Mouse (Mus musculus) heart, embryonic 16.5 days (tissue): ENCODE results near the gene Eif4ebp2. TPM values are rescaled to one million over a fixed set of nuclear protein-coding genes. Genes with fewer than 3 reads are reported as not detected.
A peak's percentile ranks its signal among the peaks of the same experiment; 100 is the strongest.

Experiments
- ATAC-seq: fragments of 200-750 bp; cut with Nextera tagmentation; replicated peaks from 2 replicates; pipeline ENCODE4 v1.8.0; 2017; ENCODE audit warnings: moderate number of reproducible peaks; ENCODE audit not compliant: insufficient read depth, low FRiP score; ENCODE audit errors: extremely low read depth
- H3K27ac ChIP-seq: fragments of 300-500 bp; sonication (generic); 2 replicates; pipeline ENCODE4 v1.5.1; 2014; ENCODE audit warnings: mild to moderate bottlenecking, low read length, control low read depth, moderate library complexity
- H3K27me3 ChIP-seq: fragments of 300-500 bp; sonication (generic); 2 replicates; pipeline ENCODE4 v1.6.1; 2014; ENCODE audit warnings: low read length, mixed read lengths; ENCODE audit not compliant: control insufficient read depth, insufficient read depth
- H3K36me3 ChIP-seq: fragments of 300-500 bp; sonication (generic); 2 replicates; pipeline ENCODE4 v1.6.1; 2014; ENCODE audit not compliant: control insufficient read depth, insufficient read depth
- H3K4me1 ChIP-seq: fragments of 300-500 bp; sonication (generic); 2 replicates; pipeline ENCODE4 v1.6.1; 2014; ENCODE audit warnings: low read length, mixed read lengths; ENCODE audit not compliant: control insufficient read depth, insufficient read depth
- H3K4me2 ChIP-seq: fragments of 300-500 bp; sonication (generic); 2 replicates; pipeline ENCODE4 v1.6.1; 2014; ENCODE audit warnings: low read depth, mild to moderate bottlenecking, control low read depth, low read length
- H3K4me3 ChIP-seq: fragments of 300-500 bp; sonication (generic); 2 replicates; pipeline ENCODE4 v1.5.1; 2014; ENCODE audit warnings: mild to moderate bottlenecking, control low read depth, low read length
- H3K9ac ChIP-seq: fragments of 300-500 bp; sonication (generic); 2 replicates; pipeline ENCODE4 v1.6.1; 2014; ENCODE audit warnings: low read length, control low read depth
- H3K9me3 ChIP-seq: fragments of 300-500 bp; sonication (generic); replicated peaks from 2 replicates; pipeline ENCODE4 v1.6.1; 2016; ENCODE audit warnings: low read length; ENCODE audit not compliant: control insufficient read depth
- WGBS: fragments of 180-500 bp; shearing (Covaris S2); extraction: QIAGEN DNeasy Blood & Tissue Kit; methylation state at CpG from one replicate; pipeline ENCODE4 v1.1.7; 2014; 5-methylcytosine and 5-hydroxymethylcytosine counted together
- polyA plus RNA-seq: library from polyadenylated mRNA; unstranded; fragments of >200 nt; fragmentation: Nextera tagmentation; extraction: Ambion mirVana; gene quantifications from 2 replicates; pipeline ENCODE4 v1.2.1, GENCODE M21; 2015

The Eif4ebp2 gene
- polyA plus RNA-seq, 1 experiment from 2014 or later, result 43.1 TPM

DNA sequence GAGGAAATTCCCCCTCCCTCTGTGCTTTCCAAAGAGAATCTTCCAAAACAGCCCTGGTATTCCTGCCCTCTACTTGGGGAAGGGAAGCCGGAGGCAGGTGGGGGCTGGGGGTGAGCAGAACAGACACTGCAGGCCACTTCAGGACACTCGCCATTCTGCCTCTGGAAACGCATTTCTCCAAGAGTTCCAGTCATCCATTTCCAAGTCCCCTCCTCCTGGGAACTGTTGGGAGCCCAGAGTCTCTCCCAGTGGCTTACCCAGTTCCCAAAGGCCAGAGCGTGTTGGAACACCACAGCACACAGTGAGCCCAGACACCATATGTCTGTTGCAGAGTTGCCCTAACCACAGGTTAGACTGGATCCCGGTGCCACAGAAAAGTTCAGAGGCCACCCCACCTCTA, 73.8 kb downstream of the Eif4ebp2 start:
- Histone ChIP-seq H3K27me3 (no peaks in the 10 kb centered on the region), H3K4me2 (no peak overlapping the region), H3K9ac (no peak overlapping the region), H3K36me3 (no peaks in the 10 kb centered on the region), H3K4me1 (peaks cover 78% of the 10 kb centered on the region), H3K27ac (peak overlapping the region; percentile 54; the same call in 1 of the 2 replicates), H3K9me3 (no peaks in the 10 kb centered on the region), H3K4me3 (no peak overlapping the region)
- ATAC-seq, result no peak
- WGBS, result 76% methylated on average over 5 of the region's 5 CpGs

Other genes with a start within 250 kb of the Eif4ebp2 start
- gene Adamts14, start 179.2 kb downstream of the Eif4ebp2 start, polyA plus RNA-seq, result 1.8 TPM in 2 replicates
- 0.13 TPM in 1 of 2 replicates, not detected in the other for gene Prf1, start 154.8 kb downstream of the Eif4ebp2 start, polyA plus RNA-seq
- 21.0 and 28.4 TPM in 2 replicates for gene Pald1, start 69.1 kb downstream of the Eif4ebp2 start, polyA plus RNA-seq
- 0.14 TPM in 1 of 2 replicates, not detected in the other for gene Nodal, start 34.7 kb downstream of the Eif4ebp2 start, polyA plus RNA-seq
- gene Lrrc20, start 23.1 kb upstream of the Eif4ebp2 start, polyA plus RNA-seq, result 12.9 and 13.4 TPM in 2 replicates
- not detected in 2 replicates for gene Npffr1, start 142.8 kb upstream of the Eif4ebp2 start, polyA plus RNA-seq
- 95.5 and 110 TPM in 2 replicates for gene Ppa1, start 195.9 kb upstream of the Eif4ebp2 start, polyA plus RNA-seq
- 164 and 182 TPM in 2 replicates for gene Sar1a, start 227.6 kb upstream of the Eif4ebp2 start, polyA plus RNA-seq
- 20.9 and 22.8 TPM in 2 replicates for gene Tysnd1, start 242.9 kb upstream of the Eif4ebp2 start, polyA plus RNA-seq